Mouse (Mus musculus) regulatory T cell (primary cell): ENCODE data around the gene Golt1a.
"Not testable (repeated sequence)": the region's sequence is repeated elsewhere in the genome, so short reads cannot be mapped to it uniquely, and the experiment has no call there.

Source experiments
- in situ Hi-C: fragments of 300-600 bp; cut with MboI, MseI; formaldehyde crosslinking; loops from one replicate; pipeline ENCODE4 v1.15.1; 2025; ENCODE audit warnings: high pct_unique_total_duplicates

Golt1a gene

DNA sequence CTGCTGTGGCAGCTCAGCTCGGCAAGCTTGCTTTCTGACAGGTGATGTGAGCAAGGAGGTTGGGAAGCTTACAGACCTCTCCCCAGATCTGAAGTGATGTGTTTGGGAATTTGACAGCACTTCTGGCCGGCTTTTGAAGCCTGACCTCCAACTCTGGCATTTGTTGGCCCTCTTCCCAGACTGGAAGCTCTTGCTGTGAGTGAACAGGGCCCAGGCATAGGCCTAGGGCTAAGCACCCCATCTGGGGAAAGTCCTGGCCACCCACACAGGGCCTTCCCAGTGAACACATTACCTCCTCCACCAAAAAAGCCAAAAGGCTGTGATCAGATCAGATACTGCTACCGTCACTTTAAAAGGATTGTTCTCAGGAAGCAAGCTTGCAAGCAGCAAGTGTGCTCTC, 7.1 kb upstream of the Golt1a start:
- in situ Hi-C loops, result loop anchor here (5.0 kb wide), 1 partner anchor 70 kb away; no protein-coding TSS in a partner anchor

DNA sequence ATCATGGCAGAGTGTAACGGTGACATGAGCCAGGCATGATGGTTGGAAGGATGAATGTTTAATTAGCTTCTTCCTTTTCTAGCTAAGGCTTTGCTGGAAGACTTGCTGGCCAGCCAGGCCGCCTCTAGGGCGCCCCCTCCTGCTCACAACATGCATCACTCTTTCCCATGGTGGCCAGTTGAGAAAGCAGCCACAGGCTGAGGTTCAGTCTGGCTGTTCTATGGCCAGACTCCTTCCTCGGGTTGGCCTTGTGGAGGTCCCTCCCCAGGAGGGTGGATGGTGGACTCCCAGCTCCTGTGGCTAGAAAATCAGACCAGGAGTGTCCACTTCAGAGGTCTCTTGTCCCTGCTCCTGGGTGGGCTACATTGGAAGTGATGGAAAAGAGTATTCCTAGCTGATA, 2.8 kb upstream of the Golt1a start:
- in situ Hi-C loops, result no loop called here

DNA sequence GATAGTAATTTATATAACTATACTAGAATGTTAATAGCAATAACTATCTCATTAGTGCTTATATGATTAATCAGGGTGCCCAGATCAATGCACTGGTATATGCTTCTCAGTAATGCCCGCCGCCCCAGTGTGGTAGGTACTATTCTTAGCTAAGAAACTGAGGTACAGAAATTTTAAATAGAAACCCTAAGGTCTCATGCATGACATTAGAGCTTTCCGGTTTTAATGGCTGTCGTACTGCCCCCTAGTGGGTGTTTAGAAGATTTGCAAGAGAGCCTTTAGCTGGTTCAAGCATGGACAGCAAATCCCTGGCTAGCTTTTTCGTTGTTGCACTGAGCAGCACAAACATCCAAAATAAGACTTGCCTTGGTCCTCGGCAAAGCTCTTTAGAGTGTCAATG, 2.3 kb upstream of the Golt1a start:
- in situ Hi-C loops, result no loop called here

DNA sequence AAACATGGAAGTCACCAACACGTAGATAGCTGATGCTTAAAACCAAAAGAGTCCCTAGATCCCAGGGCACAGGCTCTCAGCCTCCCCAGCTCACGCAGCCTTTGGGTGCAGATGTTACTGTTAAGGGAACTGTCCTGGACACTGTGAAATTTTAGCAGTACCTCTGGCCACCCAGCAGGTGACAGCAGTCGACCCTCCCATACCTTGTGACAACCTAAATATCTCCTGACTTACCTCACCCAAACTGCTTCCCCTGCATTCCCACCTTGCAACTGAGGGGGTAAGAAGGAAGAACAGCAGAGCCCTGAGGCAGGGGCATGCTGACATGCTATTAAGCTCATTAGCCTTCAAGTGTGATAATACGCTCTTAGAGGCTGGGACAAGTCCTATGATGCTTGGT, 1.6 kb downstream of the Golt1a start:
- in situ Hi-C loops, result no loop called here

DNA sequence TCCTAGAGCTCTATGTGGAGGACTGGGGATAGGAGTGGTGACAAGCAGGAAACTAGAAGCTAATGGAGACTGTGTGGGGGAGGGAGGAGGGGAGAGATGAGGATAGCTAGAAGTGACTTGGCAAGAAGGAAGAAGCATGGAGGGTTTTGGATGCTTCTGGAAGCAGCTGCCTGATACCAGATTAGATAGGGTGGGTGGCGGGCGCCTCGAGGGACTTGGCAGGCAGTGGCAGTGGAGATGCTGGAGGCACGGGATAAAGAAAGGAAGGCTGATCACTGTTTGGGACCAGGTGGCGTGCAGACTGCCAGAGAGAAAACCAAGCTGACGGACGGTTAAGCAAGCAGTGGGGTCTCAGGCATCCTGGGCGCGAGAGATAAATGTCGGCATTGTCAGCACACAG, 2.3 kb downstream of the Golt1a start:
- in situ Hi-C loops, result no loop called here

DNA sequence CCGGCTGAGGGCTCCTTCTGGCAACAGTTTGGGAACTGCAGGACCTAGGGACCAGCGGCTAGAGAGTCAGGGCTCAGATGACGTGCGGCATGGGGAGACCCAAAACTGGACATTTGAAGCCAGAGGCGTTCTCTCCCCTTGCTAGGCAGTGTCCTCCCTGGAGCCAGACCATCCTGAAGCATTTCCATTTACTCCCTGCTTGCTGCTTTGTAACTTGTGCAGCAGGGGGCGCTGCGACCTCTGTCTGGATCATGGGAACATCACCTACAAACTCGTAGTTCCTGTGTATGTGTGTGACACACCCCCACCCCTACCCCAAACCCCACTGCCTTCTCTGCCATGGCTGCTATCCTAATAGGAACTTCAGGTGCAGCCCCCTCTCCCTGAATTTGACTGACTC, 4.8 kb downstream of the Golt1a start:
- in situ Hi-C loops, result no loop called here

DNA sequence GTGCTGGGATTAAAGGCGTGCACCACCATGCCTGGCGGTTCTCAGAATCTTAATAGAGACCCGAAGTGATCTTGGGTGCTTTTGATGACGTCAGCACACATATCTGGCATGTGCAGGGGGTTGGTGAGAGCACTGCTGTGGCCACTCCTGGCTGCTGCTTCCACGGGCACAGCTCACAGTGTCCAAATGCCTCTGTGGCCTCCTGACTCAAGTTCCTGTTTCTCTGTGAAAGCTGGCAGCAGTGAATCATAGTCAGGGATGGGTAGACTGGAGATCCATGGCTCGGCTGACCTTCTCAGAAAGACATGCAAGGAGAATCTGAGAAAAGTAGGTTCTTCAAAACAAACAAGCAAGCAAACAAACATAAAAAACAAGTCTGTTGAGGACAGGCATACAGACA, 6.2 kb downstream of the Golt1a start:
- in situ Hi-C loops, result no loop called here

DNA sequence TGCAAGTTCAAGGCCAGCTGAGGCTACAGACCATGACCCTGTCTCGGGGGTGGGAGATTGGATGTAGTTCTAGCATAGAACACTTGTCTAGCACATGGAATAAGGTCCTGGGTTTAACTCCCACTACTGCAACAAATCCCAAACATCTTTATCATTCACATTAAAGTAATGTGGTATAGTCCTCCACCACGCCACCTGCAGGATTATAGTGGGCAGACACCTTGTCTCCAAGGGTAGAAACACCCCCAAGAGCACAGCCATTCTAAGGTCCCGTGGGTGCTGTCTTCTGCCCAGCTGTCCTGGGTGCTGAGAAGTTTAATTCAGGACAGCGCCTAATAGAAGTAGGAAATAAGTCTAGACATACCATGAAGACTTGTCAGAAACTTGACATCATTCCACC, 7.0 kb downstream of the Golt1a start:
- in situ Hi-C loops, result no loop called here

DNA sequence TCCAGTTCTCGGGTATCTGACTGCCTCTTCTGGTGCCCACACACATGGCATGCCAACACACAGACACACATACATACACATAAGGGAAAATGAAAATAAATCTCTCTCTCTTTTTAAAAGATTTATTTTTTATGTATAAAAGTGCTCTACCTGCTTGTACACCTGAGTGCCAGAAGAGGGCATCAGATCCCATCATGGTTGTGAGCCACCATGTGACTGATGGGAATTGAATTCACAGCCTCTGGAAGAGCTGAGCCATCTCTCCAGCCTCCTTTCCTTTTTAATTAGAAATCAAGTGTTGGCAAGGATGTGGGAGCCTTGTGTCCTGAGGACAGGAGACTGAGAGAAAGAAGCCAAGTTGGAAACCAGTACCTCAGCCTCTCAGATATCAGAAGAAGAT, 7.5 kb downstream of the Golt1a start:
- in situ Hi-C loops, result no loop called here

DNA sequence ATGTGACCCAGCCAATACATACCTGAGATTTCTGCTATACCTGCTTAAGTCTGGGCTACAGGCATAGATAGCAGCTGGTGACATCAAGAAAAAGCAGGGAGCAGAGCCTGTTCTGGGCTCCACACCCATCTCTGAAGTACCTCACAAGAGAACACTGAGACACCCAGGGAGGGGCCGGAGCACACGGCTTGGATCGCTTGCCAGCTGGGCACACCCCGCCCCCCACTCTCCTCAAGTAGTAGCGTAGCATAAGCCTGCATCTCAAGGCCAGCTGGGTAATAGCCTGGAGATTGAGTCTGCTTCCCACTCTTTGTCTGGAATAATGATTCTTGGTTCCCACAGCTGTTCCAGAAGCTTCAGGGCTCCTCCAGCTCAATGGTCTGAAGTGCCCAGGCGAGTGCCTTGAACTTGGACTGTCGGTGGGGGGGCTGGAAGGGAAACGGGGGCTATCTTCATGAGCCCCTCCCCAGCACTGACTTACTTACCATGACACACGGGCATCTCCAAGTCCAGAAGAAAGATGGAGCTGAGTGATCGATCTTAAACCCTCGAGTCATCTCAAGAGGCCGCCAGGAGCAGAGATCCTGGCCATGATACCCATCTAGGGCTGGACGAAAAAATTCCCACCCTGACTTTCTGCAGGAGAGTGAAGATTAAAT, 11.8 kb downstream of the Golt1a start, which contains the start of gene Kiss1:
TSS of gene Kiss1 (plus strand) at position 609 of the 659 bp plus-strand sequence.
- in situ Hi-C loops, result no loop called here

DNA sequence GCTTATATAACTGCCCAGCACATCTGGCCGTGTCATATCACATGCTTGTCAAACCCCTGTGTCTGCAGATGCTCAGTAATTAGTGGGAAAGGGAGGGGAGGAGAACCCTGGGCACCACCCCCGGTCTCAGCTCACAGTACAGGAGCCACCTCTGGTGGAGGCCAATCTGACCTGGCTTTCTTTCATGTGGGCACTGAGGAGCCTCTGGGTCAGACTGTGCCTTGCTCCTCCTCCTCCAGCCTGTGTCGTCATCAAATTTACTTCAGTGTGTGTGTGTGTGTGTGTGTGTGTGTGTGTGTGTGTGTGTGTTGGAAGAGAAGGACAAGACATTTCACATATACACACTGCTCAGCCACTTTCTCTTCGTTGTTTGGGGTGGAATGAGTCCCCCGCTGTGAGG, 13.7 kb downstream of the Golt1a start:
- in situ Hi-C loops, result no loop called here

DNA sequence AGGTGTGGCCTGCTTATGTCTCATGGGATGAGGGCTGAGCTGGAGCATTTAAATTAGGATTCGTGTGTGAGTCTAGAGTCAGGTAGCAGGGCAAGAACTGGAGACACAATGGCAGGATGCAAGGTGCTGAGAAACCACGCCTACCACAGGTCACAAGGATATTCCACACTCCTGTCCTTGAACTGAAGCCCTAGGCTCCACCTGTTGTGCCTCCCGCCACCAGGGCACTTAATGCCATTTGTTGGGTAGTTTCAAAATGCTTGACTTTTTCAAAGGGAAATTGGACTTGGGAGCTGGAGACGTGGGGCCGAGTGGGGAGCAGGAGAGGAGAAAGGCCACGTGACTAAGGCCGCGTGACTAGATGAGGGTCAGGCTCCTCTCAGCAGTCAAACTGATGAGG, 16.4 kb downstream of the Golt1a start:
- in situ Hi-C loops, result no loop called here

DNA sequence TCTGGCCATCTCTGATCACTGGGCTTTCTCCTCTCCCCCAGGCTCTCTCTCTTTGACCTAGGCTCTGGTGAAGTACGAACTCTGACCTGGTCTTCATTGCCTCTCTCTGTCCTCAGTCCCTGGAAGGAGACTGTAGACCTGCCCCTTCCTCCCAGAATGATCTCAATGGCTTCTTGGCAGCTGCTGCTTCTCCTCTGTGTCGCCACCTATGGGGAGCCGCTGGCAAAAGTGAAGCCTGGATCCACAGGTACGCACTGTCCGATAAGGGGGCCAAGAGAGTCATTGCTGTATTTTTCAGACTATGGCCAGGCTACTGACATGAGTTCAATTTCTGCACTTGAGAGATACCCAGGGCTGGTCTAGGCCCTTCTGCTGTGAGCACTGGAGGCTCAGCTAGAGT, 17.5 kb downstream of the Golt1a start:
- in situ Hi-C loops, result no loop called here

DNA sequence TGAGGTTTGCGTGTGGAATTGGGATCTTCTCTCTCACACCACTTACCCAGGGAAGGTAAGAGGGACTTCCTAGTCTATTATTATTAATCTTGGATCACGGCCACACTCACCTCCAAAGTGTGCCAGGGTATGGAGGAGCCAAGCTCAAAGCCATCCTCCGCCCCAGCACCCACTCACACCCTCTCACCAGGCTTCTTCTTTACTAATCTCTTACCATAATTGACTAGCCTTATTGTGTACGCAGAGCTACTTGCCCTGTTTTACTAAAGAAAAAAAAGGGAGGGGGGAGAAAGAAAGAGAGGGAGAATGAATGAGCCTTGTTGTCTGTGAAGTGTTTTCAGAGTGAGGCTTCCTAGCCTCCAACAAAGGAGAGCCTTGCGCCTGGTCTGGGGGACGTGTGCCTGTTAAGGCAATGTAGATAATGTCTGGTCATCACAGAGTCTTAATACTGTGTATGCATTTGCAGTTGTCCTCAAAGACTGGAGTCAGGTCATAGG, 18.7 kb downstream of the Golt1a start:
- in situ Hi-C loops, result no loop called here

DNA sequence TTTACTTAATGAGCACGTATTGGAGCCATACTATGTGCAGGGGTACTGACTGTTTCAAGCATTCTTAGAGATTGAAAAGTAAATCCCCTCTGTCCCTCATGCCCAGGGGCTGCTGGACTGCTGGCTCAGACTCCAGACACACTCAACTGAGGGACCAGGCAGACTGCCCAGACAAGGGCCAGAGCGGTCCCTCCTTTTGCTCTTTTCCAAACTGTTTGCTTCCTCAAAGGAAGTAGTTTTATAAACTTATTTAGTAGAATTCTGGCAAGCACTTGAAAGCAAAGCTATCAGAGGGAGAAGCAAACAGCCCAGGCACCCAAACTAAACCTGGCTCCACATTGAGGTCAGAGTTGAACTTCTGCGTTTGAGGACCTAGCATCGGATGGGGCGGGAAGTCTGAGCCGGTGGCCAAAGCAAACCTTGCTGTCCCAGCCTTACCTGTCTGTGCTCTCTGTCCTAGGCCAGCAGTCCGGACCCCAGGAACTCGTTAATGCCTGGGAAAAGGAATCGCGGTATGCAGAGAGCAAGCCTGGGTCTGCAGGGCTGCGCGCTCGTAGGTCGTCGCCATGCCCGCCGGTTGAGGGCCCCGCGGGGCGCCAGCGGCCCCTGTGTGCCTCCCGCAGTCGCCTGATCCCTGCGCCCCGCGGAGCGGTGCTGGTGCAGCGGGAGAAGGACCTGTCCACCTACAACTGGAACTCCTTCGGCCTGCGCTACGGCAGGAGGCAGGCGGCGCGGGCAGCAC, 19.5 kb downstream of the Golt1a start:
- in situ Hi-C loops, result no loop called here

DNA sequence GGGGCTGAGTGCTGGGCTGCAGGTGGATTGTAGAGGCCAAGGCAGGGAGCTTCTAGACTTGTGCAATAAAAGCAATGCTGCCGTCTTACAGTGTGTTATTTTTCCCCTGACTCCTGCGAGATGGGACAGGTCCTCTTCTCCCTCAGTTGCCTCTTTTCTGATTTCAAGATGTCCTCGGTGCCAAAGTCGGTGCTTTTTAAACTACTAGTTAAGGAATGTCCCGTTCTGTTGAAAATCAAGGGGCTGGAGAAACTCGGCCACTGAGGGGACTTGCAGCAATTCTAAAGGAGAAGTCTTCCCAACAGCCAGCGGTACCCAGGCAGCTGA, 20.0 kb downstream of the Golt1a start:
- in situ Hi-C loops, result no loop called here

DNA sequence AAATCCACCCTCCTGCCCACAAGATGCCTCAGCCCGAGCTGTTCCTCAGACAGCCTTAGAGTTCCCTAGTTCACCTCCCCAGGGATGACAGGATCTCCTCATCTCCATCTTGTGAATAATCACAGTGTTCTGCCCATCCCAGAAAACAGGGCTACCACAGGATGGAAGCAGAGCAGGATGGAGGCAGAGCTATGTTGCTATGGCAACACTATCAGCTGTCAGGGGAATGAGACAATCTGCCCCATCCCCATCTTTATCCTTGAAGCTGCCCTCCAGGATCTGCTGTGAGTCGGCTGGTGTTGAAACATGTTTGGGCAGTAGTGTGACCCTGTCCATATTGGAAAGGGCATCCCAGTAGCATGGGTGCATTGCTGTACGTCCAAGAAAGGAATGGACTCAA, 21.5 kb downstream of the Golt1a start:
- in situ Hi-C loops, result no loop called here

DNA sequence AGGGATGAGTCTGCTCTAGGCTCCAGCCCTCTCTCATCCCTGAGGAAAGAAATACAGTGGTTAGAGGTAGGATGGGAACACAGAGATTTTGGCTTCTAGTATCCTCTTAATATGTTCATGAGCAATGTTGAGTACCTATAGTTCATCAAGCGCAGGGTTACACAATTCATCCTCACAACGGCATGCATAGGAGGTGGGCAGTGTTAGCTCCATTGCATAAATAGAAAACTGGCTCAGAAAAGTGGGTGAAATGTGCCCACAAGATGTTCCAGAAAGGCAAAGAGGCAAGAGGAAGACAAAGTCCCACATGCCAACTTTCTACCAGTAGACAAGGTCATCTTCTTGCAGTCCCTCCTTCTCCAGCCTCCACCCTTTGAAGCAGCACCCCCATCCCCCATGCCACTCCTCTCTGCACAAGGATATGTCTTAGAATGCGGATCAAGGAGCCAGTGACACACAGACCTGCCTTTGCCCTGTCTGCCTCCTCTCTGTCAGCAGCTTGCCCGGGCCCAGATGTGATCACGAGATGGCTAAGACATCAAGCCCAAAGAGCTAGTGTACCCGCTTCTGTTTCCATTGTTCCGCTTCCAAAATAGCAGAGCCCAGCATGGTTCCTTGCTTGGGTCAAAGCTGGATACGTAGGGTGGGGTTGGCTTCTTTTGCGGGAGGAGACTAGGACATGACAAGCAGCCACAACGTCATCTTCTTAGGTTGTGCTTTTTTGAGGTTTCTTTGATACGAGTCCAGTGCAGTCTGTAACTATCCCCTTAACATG, 23.2 kb downstream of the Golt1a start:
- in situ Hi-C loops, result no loop called here

DNA sequence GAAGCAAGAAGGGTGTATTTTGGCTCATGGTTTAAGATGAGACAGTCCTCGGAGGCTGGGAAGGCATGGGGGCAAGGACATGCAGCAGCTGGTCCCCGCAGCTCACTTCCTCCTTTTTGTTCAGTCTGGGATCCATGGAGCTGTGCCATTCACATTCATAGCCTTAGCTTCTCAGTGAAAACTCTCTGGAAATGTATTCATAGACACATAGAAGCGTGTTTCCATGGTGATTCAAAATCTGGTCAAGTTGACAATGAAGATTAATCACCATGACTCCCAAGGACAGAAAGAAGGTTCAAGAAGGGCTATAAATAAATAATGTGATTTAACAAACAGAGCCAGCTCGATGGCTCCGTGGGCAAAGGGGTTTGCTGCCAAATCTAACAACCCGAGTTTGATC, 24.3 kb downstream of the Golt1a start:
- in situ Hi-C loops, result no loop called here

DNA sequence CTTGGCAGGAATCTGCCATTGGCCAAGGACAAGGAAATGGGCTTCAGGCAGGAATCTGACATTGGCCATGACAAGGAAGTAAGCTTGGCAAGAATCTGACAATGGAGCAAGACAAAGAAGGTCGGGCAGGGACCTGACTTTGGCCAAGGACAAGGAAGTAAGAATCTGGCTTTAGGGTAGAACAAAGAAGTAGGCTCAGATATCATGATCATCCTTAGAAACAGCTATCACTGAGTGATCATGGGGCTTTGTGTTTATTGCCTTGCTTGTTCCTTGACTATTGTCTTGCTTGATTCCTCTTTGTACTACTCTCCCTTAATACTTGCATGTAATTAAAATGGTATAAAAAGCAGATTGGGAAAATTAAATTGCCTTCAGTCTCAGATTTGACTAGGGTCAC, 30.8 kb downstream of the Golt1a start:
- in situ Hi-C loops, result not testable (repeated sequence)

DNA sequence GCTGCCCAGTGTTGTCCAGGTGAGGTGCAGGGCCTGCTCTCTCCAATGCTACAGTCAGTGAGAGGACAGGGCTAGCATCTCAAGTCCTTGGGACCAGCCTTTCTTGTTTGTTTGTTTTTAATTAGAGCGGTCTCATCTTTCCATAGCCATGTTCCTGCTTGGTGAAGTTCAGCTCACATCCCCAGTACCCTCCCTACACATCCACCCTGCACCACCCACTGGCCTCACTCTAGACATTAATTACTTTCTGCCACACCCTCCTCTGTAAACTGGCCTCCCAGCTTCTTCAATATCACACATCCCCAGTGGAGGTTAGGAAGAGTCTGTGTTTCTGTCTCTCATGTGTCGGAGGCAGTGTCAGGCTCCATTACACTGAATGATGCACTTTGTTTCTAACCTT, 34.8 kb downstream of the Golt1a start:
- in situ Hi-C loops, result no loop called here

DNA sequence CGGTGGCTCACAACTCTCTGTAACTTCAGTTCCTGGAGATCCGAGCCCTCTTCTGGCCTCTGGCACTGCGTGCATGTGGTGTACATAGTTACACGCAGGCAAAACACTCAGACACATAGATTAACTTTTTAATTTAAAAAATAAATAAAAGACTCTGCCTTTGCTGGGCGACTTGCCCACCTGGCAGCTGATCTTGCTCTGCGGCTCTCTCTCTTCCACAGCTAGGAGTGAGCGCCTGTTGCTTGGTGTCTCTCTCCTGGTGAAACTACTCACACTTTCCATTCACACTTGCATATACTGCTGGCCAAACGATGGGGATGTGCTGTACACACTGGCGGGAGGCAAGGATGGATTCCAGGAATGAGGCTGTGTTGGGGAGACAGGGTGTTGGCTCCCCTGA, 36.9 kb downstream of the Golt1a start:
- in situ Hi-C loops, result no loop called here

DNA sequence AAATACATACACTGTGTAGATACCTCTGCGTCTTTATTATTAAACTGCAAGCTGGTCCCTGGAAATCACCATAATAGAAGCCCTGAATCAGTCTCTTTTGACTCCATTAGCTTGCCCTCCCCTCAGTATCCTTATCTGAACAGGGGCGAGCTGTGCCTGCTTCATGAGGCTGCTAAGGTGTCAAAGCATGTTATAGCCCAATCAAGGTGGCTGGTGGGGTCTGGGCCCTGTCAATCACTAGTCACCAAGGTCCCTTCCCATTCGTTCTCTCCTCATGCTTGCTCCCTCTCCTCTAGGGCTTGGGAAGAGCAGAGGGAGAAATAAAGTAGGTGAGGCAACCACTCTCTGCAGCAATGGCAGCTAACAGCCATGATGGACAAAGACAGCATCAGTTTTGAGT, 37.6 kb downstream of the Golt1a start:
- in situ Hi-C loops, result no loop called here
